Mouse (Mus musculus): ENCODE results near the gene Pcid2.

GRCm38 (mm10) chr8:13057351-13057750 is 47.9 kb downstream of the Pcid2 start:
- TF ChIP-seq ETS1 (IDR thresholded peaks at IDR 0.05; ENCODE audit: low read depth, low read length) (no peak), HCFC1 (IDR thresholded peaks at IDR 0.05; ENCODE audit: low read depth, low read length) (no peak), CTCF (IDR thresholded peaks at IDR 0.05 in 2 of 3, conservative IDR thresholded peaks at IDR 0.05 in 1 of 3; ENCODE audit: control insufficient read depth in 1 of 3, insufficient read depth in 1 of 3, low read depth in 2 of 3, low read length in 3 of 3, poor library complexity in 1 of 3, severe bottlenecking in 1 of 3) (no peak), POLR2AphosphoS2 (IDR thresholded peaks at IDR 0.05; ENCODE audit: low read length) (no peak), ZC3H11A (IDR thresholded peaks at IDR 0.05; ENCODE audit: low read depth, low read length) (no peak), USF2 (IDR thresholded peaks at IDR 0.05; ENCODE audit: borderline replicate concordance in 1 of 2, insufficient read depth in 1 of 2, low read depth in 1 of 2, low read length in 2 of 2) (no peak), POLR2A (IDR thresholded peaks at IDR 0.05; ENCODE audit: control insufficient read depth in 1 of 2, insufficient read depth in 1 of 2, low read depth in 1 of 2, low read length in 2 of 2, poor library complexity in 1 of 2) (no peak), ZMIZ1 (IDR thresholded peaks at IDR 0.05; ENCODE audit: low read depth, low read length) (no peak), TAL1 (IDR thresholded peaks at IDR 0.05; ENCODE audit: low read length) (no peak), SIN3A (IDR thresholded peaks at IDR 0.05; ENCODE audit: low read length) (no peak), ZNF384 (IDR thresholded peaks at IDR 0.05; ENCODE audit: low read depth, low read length) (no peak), MAFK (IDR thresholded peaks at IDR 0.05; ENCODE audit: borderline replicate concordance, low read depth, low read length) (no peak), SMC3 (IDR thresholded peaks at IDR 0.05; ENCODE audit: low read depth, low read length) (no peak), NRF1 (IDR thresholded peaks at IDR 0.05; ENCODE audit: insufficient read depth, low read depth, low read length, poor library complexity, severe bottlenecking) (no peak)
